Mouse (Mus musculus) hindbrain, embryonic 15.5 days (tissue): ENCODE data around the gene Nlk. TPM values are rescaled to one million over a fixed set of nuclear protein-coding genes. Genes with fewer than 3 reads are reported as not detected.
"Not testable (repeated sequence)": the region's sequence is repeated elsewhere in the genome, so short reads cannot be mapped to it uniquely, and the experiment has no call there.

Experiments
- ATAC-seq: fragments of 200-750 bp; cut with Nextera tagmentation; 2 replicates; pipeline ENCODE4 v1.8.0; 2017; ENCODE audit warnings: low read depth, moderate number of reproducible peaks, moderate TSS enrichment; ENCODE audit not compliant: low FRiP score
- H3K27ac ChIP-seq: fragments of 300-500 bp; sonication (generic); replicated peaks from 2 replicates; pipeline ENCODE4 v1.5.1; 2015; ENCODE audit warnings: mild to moderate bottlenecking, inconsistent platforms
- H3K27me3 ChIP-seq: fragments of 300-500 bp; sonication (generic); 2 replicates; pipeline ENCODE4 v1.6.1; 2015; ENCODE audit warnings: control low read depth, inconsistent platforms
- H3K36me3 ChIP-seq: fragments of 300-500 bp; sonication (generic); 2 replicates; pipeline ENCODE4 v1.6.1; 2015; ENCODE audit warnings: control low read depth, inconsistent platforms
- H3K4me1 ChIP-seq: fragments of 300-500 bp; sonication (generic); replicated peaks from 2 replicates; pipeline ENCODE4 v1.6.1; 2015; ENCODE audit warnings: control low read depth, inconsistent platforms
- H3K4me2 ChIP-seq: fragments of 300-500 bp; sonication (generic); 2 replicates; pipeline ENCODE4 v1.6.1; 2015; ENCODE audit warnings: moderate library complexity, mild to moderate bottlenecking, inconsistent platforms
- H3K4me3 ChIP-seq: fragments of 300-500 bp; sonication (generic); 2 replicates; pipeline ENCODE4 v1.5.1; 2015; ENCODE audit warnings: mild to moderate bottlenecking, inconsistent platforms
- H3K9ac ChIP-seq: fragments of 300-500 bp; sonication (generic); 2 replicates; pipeline ENCODE4 v1.6.1; 2015; ENCODE audit warnings: inconsistent platforms
- H3K9me3 ChIP-seq: fragments of 300-500 bp; sonication (generic); 2 replicates; pipeline ENCODE4 v1.6.1; 2016; ENCODE audit warnings: control low read depth, inconsistent platforms
- WGBS: fragments of 180-500 bp; shearing (Covaris S2); methylation state at CpG from one replicate; pipeline ENCODE4 v1.1.7; 2015; 5-methylcytosine and 5-hydroxymethylcytosine counted together
- polyA plus RNA-seq: library from polyadenylated mRNA; unstranded; fragments of >200 nt; fragmentation: Nextera tagmentation; extraction: Ambion mirVana; gene quantifications from 2 replicates; pipeline ENCODE4 v1.2.1, GENCODE M21; 2015

Gene Nlk
- polyA plus RNA-seq, 1 experiment from 2014 or later, result 22.4 TPM

- peak; percentile 98 for ATAC-seq
- Histone ChIP-seq H3K9me3 (no peaks in the 10 kb centered on the region), H3K4me2 (peak within 1 kb of the TSS; percentile 74), H3K4me3 (peak within 1 kb of the TSS; percentile 54), H3K27ac (peak within 1 kb of the TSS; percentile 92), H3K36me3 (peaks cover 27% of the 10 kb centered on the region), H3K4me1 (peaks cover 32% of the 10 kb centered on the region), H3K9ac (peak within 1 kb of the TSS; percentile 80), H3K27me3 (no peaks in the 10 kb centered on the region)
- WGBS, result under 1% methylated on average over 52 of the region's 52 CpGs
Measured at GRCm38 (mm10) chr11:78536080-78536689, 161.0 kb downstream of the Nlk start, which contains the start of the genes Tnfaip1 and Ift20. Gene Tnfaip1, minus strand, starts transcription at chr11:78536332. Gene Ift20, plus strand, starts transcription at chr11:78536361.

GRCm38 (mm10) chr11:78535376-78536079 is 161.6 kb downstream of the Nlk start:
- peak overlapping the region; percentile 74 for H3K4me2 ChIP-seq
- H3K27ac ChIP-seq, result peak overlapping the region; percentile 92
- no peaks in the 10 kb centered on the region for H3K9me3 ChIP-seq
- H3K4me1 ChIP-seq, result peaks cover 32% of the 10 kb centered on the region
- WGBS, result under 1% methylated on average over 23 of the region's 23 CpGs
- peaks cover 21% of the 10 kb centered on the region for H3K36me3 ChIP-seq
- no peak; the same call in 1 of the 2 replicates for ATAC-seq
- H3K4me3 ChIP-seq, result peak overlapping the region; percentile 54
- peak overlapping the region; percentile 80 for H3K9ac ChIP-seq
- no peaks in the 10 kb centered on the region for H3K27me3 ChIP-seq

GRCm38 (mm10) chr11:78534516-78534915 is 162.7 kb downstream of the Nlk start:
- no peaks in the 10 kb centered on the region for H3K27me3 ChIP-seq
- no peak overlapping the region for H3K27ac ChIP-seq
- peaks cover 11% of the 10 kb centered on the region for H3K36me3 ChIP-seq
- H3K4me2 ChIP-seq, result peak overlapping the region; percentile 74
- no peaks in the 10 kb centered on the region for H3K9me3 ChIP-seq
- H3K4me1 ChIP-seq, result peaks cover 32% of the 10 kb centered on the region
- ATAC-seq, result no peak
- peak overlapping the region; percentile 54 for H3K4me3 ChIP-seq
- 88% methylated on average over 4 of the region's 4 CpGs for WGBS
- H3K9ac ChIP-seq, result no peak overlapping the region

GRCm38 (mm10) chr11:78531515-78531914 is 165.7 kb downstream of the Nlk start:
- not testable (repeated sequence) for H3K4me3 ChIP-seq, H3K4me2 ChIP-seq, ATAC-seq, H3K9ac ChIP-seq, H3K27me3 ChIP-seq, H3K27ac ChIP-seq, H3K9me3 ChIP-seq
- WGBS, result 96% methylated on average over 10 of the region's 10 CpGs
- H3K36me3 ChIP-seq, result peaks cover 26% of the 10 kb centered on the region
- peaks cover 13% of the 10 kb centered on the region for H3K4me1 ChIP-seq

- Histone ChIP-seq H3K27me3 (no peaks in the 10 kb centered on the region), H3K36me3 (peaks cover 31% of the 10 kb centered on the region), H3K27ac (no peak overlapping the region; the same call in 1 of the 2 replicates), H3K4me1 (peaks cover 13% of the 10 kb centered on the region), H3K4me2 (no peak overlapping the region), H3K9me3 (no peaks in the 10 kb centered on the region), H3K4me3 (no peak overlapping the region), H3K9ac (no peak overlapping the region)
- ATAC-seq, result no peak
- 82% methylated on average over 6 of the region's 6 CpGs for WGBS
Measured at GRCm38 (mm10) chr11:78531046-78531445, 166.1 kb downstream of the Nlk start.

GRCm38 (mm10) chr11:78530001-78530400 is 167.2 kb downstream of the Nlk start:
- Histone ChIP-seq H3K27ac (0 out of 2 replicates have a peak overlapping the region, but pooled peaks have one; percentile 37), H3K36me3 (peaks cover 41% of the 10 kb centered on the region), H3K9ac (no peak overlapping the region), H3K4me3 (no peak overlapping the region), H3K4me1 (peaks cover 9% of the 10 kb centered on the region), H3K9me3 (no peaks in the 10 kb centered on the region), H3K27me3 (no peaks in the 10 kb centered on the region), H3K4me2 (no peak overlapping the region)
- 95% methylated on average over 12 of the region's 12 CpGs for WGBS
- no peak for ATAC-seq

GRCm38 (mm10) chr11:78528714-78529113 is 168.5 kb downstream of the Nlk start:
- Histone ChIP-seq H3K4me3 (no peak overlapping the region), H3K27me3 (no peaks in the 10 kb centered on the region), H3K27ac (no peak overlapping the region), H3K9me3 (no peaks in the 10 kb centered on the region), H3K4me2 (no peak overlapping the region), H3K4me1 (no peaks in the 10 kb centered on the region; the same call in 1 of the 2 replicates), H3K36me3 (peaks cover 53% of the 10 kb centered on the region), H3K9ac (no peak overlapping the region)
- WGBS, result 85% methylated on average over 9 of the region's 9 CpGs
- no peak for ATAC-seq

- no peak for ATAC-seq
- Histone ChIP-seq H3K9me3 (no peaks in the 10 kb centered on the region), H3K27me3 (no peaks in the 10 kb centered on the region), H3K27ac (0 out of 2 replicates have a peak overlapping the region, but pooled peaks have one; percentile 20), H3K4me2 (no peak overlapping the region), H3K4me1 (no peaks in the 10 kb centered on the region), H3K4me3 (no peak overlapping the region), H3K36me3 (peaks cover 89% of the 10 kb centered on the region), H3K9ac (no peak overlapping the region)
- 61% methylated on average over 2 of the region's 2 CpGs for WGBS
Measured at GRCm38 (mm10) chr11:78524838-78525237, 172.3 kb downstream of the Nlk start.

- no peak overlapping the region for H3K4me3 ChIP-seq
- H3K27ac ChIP-seq, result 0 out of 2 replicates have a peak overlapping the region, but pooled peaks have one; percentile 20
- H3K4me2 ChIP-seq, result no peak overlapping the region
- no peaks in the 10 kb centered on the region for H3K4me1 ChIP-seq
- H3K36me3 ChIP-seq, result peaks cover 95% of the 10 kb centered on the region
- no peaks in the 10 kb centered on the region for H3K27me3 ChIP-seq
- WGBS, result 65% methylated on average over 9 of the region's 9 CpGs
- ATAC-seq, result no peak
- no peak overlapping the region for H3K9ac ChIP-seq
- no peaks in the 10 kb centered on the region for H3K9me3 ChIP-seq
Measured at GRCm38 (mm10) chr11:78523241-78523955, 173.8 kb downstream of the Nlk start.

GRCm38 (mm10) chr11:78522481-78522997 is 174.6 kb downstream of the Nlk start:
- H3K27me3 ChIP-seq, result no peaks in the 10 kb centered on the region
- no peak overlapping the region for H3K4me2 ChIP-seq
- H3K4me1 ChIP-seq, result no peaks in the 10 kb centered on the region
- H3K36me3 ChIP-seq, result peaks cover 96% of the 10 kb centered on the region
- no peaks in the 10 kb centered on the region for H3K9me3 ChIP-seq
- H3K9ac ChIP-seq, result no peak overlapping the region
- WGBS, result 86% methylated on average over 1 of the region's 1 CpGs
- 0 out of 2 replicates have a peak overlapping the region, but pooled peaks have one; percentile 20 for H3K27ac ChIP-seq
- H3K4me3 ChIP-seq, result no peak overlapping the region
- ATAC-seq, result no peak

GRCm38 (mm10) chr11:78521880-78522279 is 175.3 kb downstream of the Nlk start:
- H3K27me3 ChIP-seq, result no peaks in the 10 kb centered on the region
- no peak overlapping the region for H3K9ac ChIP-seq
- ATAC-seq, result no peak

More at GRCm38 (mm10) chr11:78521880-78522279, 175.3 kb downstream of the Nlk start:
- no peaks in the 10 kb centered on the region for H3K4me1 ChIP-seq
- no peak overlapping the region for H3K4me3 ChIP-seq
- 86% methylated on average over 3 of the region's 3 CpGs for WGBS
- no peaks in the 10 kb centered on the region for H3K9me3 ChIP-seq
- no peak overlapping the region for H3K4me2 ChIP-seq
- H3K27ac ChIP-seq, result no peak overlapping the region
- H3K36me3 ChIP-seq, result peaks cover 92% of the 10 kb centered on the region
